ENCODE assay signal across 11 mouse cellular contexts in the genomic region with DNA sequence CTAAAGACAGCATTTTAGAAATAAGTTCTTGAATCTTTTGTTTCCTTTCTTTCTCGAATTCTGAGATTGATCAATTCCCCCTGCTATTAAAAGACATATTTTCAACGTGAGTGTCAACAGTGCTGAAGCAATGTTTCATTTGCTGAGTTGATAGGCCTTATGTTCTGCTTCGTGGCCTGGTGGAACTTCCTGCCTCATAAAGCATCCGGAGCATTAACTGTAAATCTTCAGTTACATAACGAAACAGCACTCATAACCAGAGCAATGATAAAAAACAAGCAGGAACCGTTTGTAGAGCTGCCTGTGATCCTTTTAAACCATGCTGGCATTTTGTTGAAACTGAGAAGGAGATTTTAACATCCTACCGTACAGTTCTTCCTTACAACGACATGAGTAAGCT.
"Had no signal": no experiment of that assay in that cellular context is flagged by ENCODE, and none has a peak within 500 bp of the region (broad histone marks: within the 10 kb centered on the region; RNA-seq: fewer than 3 reads in every experiment).

No protein-coding gene starts in this region.

- H3K36me3 ChIP-seq: limb, embryonic 15.5 days; liver, embryonic 12.5 days; lung, embryonic 15.5 days; midbrain, embryonic 13.5 days had no signal

- H3K27me3 ChIP-seq: limb, embryonic 15.5 days; liver, embryonic 12.5 days; lung, embryonic 15.5 days; midbrain, embryonic 13.5 days had no signal

- H3K4me3 ChIP-seq: left cerebral cortex, adult 2 months; limb, embryonic 15.5 days; liver, embryonic 12.5 days; lung, embryonic 15.5 days; midbrain, embryonic 13.5 days had no signal

- DNase-seq: kidney, adult 8-10 months; kidney, postnatal 36 days; lung, postnatal 4 days; right cerebral cortex, postnatal 14 days; thymus, postnatal 36 days had no signal

- ATAC-seq: intestine, embryonic 16.5 days; liver, embryonic 12.5 days; midbrain, embryonic 13.5 days had no signal

- H3K4me2 ChIP-seq: limb, embryonic 15.5 days; liver, embryonic 12.5 days; lung, embryonic 15.5 days; midbrain, embryonic 13.5 days had no signal

- H3K27ac ChIP-seq: left cerebral cortex, adult 2 months; limb, embryonic 15.5 days; liver, embryonic 12.5 days; lung, embryonic 15.5 days; midbrain, embryonic 13.5 days had no signal

- H3K4me1 ChIP-seq: limb, embryonic 15.5 days; liver, embryonic 12.5 days; lung, embryonic 15.5 days; midbrain, embryonic 13.5 days had no signal

- H3K9me3 ChIP-seq: limb, embryonic 15.5 days; liver, embryonic 12.5 days; lung, embryonic 15.5 days; midbrain, embryonic 13.5 days had no signal

- H3K9ac ChIP-seq: limb, embryonic 15.5 days; liver, embryonic 12.5 days; lung, embryonic 15.5 days; midbrain, embryonic 13.5 days had no signal
